Mouse (Mus musculus): Measurements from ENCODE around the gene A3galt2. TPM values are rescaled to one million over a fixed set of nuclear protein-coding genes. Genes with fewer than 3 reads are reported as not detected.

A3galt2 gene
- polyA plus RNA-seq, 1 experiment from 2014 or later = 0.27 TPM

- under 1% methylated on average over 44 of the region's 74 CpGs for WGBS
- ATAC-seq = peak; percentile 10
- H3K4me1 ChIP-seq (ENCODE audit: control insufficient read depth, insufficient read depth, low read length) = peaks cover 27% of the 10 kb centered on the region
These were observed 50.2 kb downstream of the A3galt2 start for GRCm38 (mm10) chr4:128805150-128806042.

GRCm38 (mm10) chr4:128806043-128806826 lies 51.1 kb downstream of the A3galt2 start, which contains the start of gene Zfp362:
TSS of gene Zfp362 (minus strand) at chr4:128806045.
- Histone ChIP-seq H3K9ac (ENCODE audit: low read length) (peak within 1 kb of the TSS; percentile 98), H3K4me3 (ENCODE audit: low read depth, low read length) (peak within 1 kb of the TSS; percentile 72), H3K27me3 (replicated peaks; ENCODE audit: control insufficient read depth, insufficient read depth, low read length) (no peaks in the 10 kb centered on the region), H3K9me3 (replicated peaks; ENCODE audit: control insufficient read depth, low read length) (no peaks in the 10 kb centered on the region), H3K4me1 (ENCODE audit: control insufficient read depth, insufficient read depth, low read length) (peaks cover 24% of the 10 kb centered on the region), H3K4me2 (ENCODE audit: low read length) (peak within 1 kb of the TSS; percentile 74), H3K36me3 (ENCODE audit: control insufficient read depth, insufficient read depth, low read length) (no peaks in the 10 kb centered on the region), H3K27ac (ENCODE audit: low read depth, low read length) (peak within 1 kb of the TSS; percentile 97)
- WGBS = under 1% methylated on average over 47 of the region's 111 CpGs
- DNase-seq (ENCODE audit: low spot score) (peak; percentile 69), ATAC-seq (peak; percentile 65)

More at GRCm38 (mm10) chr4:128805150-128806042, 50.2 kb downstream of the A3galt2 start:
- Histone ChIP-seq H3K27me3 (replicated peaks; ENCODE audit: control insufficient read depth, insufficient read depth, low read length) (no peaks in the 10 kb centered on the region), H3K36me3 (ENCODE audit: control insufficient read depth, insufficient read depth, low read length) (no peaks in the 10 kb centered on the region), H3K9ac (ENCODE audit: low read length) (peak overlapping the region; percentile 98), H3K4me2 (ENCODE audit: low read length) (peak overlapping the region; percentile 74), H3K9me3 (replicated peaks; ENCODE audit: control insufficient read depth, low read length) (no peaks in the 10 kb centered on the region), H3K4me3 (ENCODE audit: low read depth, low read length) (peak overlapping the region; percentile 72), H3K27ac (ENCODE audit: low read depth, low read length) (peak overlapping the region; percentile 97)
- peak; percentile 65 for DNase-seq (ENCODE audit: low spot score)

GRCm38 (mm10) chr4:128806827-128807179 lies 51.6 kb downstream of the A3galt2 start:
- Histone ChIP-seq H3K4me2 (ENCODE audit: low read length) (peak overlapping the region; percentile 74), H3K36me3 (ENCODE audit: control insufficient read depth, insufficient read depth, low read length) (no peaks in the 10 kb centered on the region), H3K9ac (ENCODE audit: low read length) (peak overlapping the region; percentile 98), H3K4me3 (ENCODE audit: low read depth, low read length) (peak overlapping the region; percentile 72), H3K4me1 (ENCODE audit: control insufficient read depth, insufficient read depth, low read length) (peaks cover 26% of the 10 kb centered on the region), H3K27ac (ENCODE audit: low read depth, low read length) (peak overlapping the region; percentile 97), H3K9me3 (replicated peaks; ENCODE audit: control insufficient read depth, low read length) (no peaks in the 10 kb centered on the region), H3K27me3 (replicated peaks; ENCODE audit: control insufficient read depth, insufficient read depth, low read length) (no peaks in the 10 kb centered on the region)
- DNase-seq (ENCODE audit: low spot score) = peak; percentile 75
- WGBS = under 1% methylated on average over 14 of the region's 15 CpGs
- ATAC-seq = peak; percentile 57

GRCm38 (mm10) chr4:128811382-128812056 lies 56.4 kb downstream of the A3galt2 start:
- Histone ChIP-seq H3K9me3 (replicated peaks; ENCODE audit: control insufficient read depth, low read length) (no peaks in the 10 kb centered on the region), H3K4me1 (ENCODE audit: control insufficient read depth, insufficient read depth, low read length) (peaks cover 10% of the 10 kb centered on the region), H3K36me3 (ENCODE audit: control insufficient read depth, insufficient read depth, low read length) (no peaks in the 10 kb centered on the region), H3K9ac (ENCODE audit: low read length) (peak overlapping the region; percentile 72), H3K27me3 (replicated peaks; ENCODE audit: control insufficient read depth, insufficient read depth, low read length) (no peaks in the 10 kb centered on the region), H3K4me2 (ENCODE audit: low read length) (peak overlapping the region; percentile 67), H3K4me3 (ENCODE audit: low read depth, low read length) (peak overlapping the region; percentile 46), H3K27ac (ENCODE audit: low read depth, low read length) (peak overlapping the region; percentile 39; the same call in 1 of the 2 replicates)
- DNase-seq (ENCODE audit: low spot score) (peak; percentile 95), ATAC-seq (peak; percentile 93)
- 15% methylated on average over 16 of the region's 16 CpGs for WGBS

- H3K27me3 ChIP-seq (replicated peaks; ENCODE audit: control insufficient read depth, insufficient read depth, low read length) = no peaks in the 10 kb centered on the region
- DNase-seq (ENCODE audit: low spot score) (no peak), ATAC-seq (no peak)
- WGBS = 72% methylated on average over 7 of the region's 7 CpGs
- H3K9ac ChIP-seq (ENCODE audit: low read length) = no peak overlapping the region
- H3K27ac ChIP-seq (ENCODE audit: low read depth, low read length) = no peak overlapping the region
- no peak overlapping the region for H3K4me2 ChIP-seq (ENCODE audit: low read length)
- H3K4me1 ChIP-seq (ENCODE audit: control insufficient read depth, insufficient read depth, low read length) = peaks cover 5% of the 10 kb centered on the region
- no peaks in the 10 kb centered on the region for H3K9me3 ChIP-seq (replicated peaks; ENCODE audit: control insufficient read depth, low read length)
- no peaks in the 10 kb centered on the region for H3K36me3 ChIP-seq (ENCODE audit: control insufficient read depth, insufficient read depth, low read length)
- H3K4me3 ChIP-seq (ENCODE audit: low read depth, low read length) = no peak overlapping the region
These were observed 61.8 kb downstream of the A3galt2 start for GRCm38 (mm10) chr4:128817011-128817410.

Other genes starting within 250 kb of the A3galt2 start
- gene Zscan20, start 145.3 kb upstream of the A3galt2 start, polyA plus RNA-seq (2014; fragmentation: Nextera tagmentation; extraction: Ambion mirVana) = 3.3 and 4.2 TPM in 2 replicates
- gene Tlr12, start 136.7 kb upstream of the A3galt2 start, polyA plus RNA-seq (2014; fragmentation: Nextera tagmentation; extraction: Ambion mirVana) = 0.83 and 0.91 TPM in 2 replicates
- gene Phc2, start 100.7 kb upstream of the A3galt2 start, polyA plus RNA-seq (2014; fragmentation: Nextera tagmentation; extraction: Ambion mirVana) = 33.1 and 35.3 TPM in 2 replicates
- 26.1 and 31.3 TPM in 2 replicates for gene Zfp362, start 50.7 kb downstream of the A3galt2 start, polyA plus RNA-seq (2014; fragmentation: Nextera tagmentation; extraction: Ambion mirVana)
- 9.3 and 10.5 TPM in 2 replicates for gene Trim62, start 128.2 kb downstream of the A3galt2 start, polyA plus RNA-seq (2014; fragmentation: Nextera tagmentation; extraction: Ambion mirVana)
- gene Azin2, start 207.1 kb downstream of the A3galt2 start, polyA plus RNA-seq (2014; fragmentation: Nextera tagmentation; extraction: Ambion mirVana) = 10.6 and 11.7 TPM in 2 replicates
- gene Ak2, start 236.6 kb downstream of the A3galt2 start, polyA plus RNA-seq (2014; fragmentation: Nextera tagmentation; extraction: Ambion mirVana) = 89.2 and 93.6 TPM in 2 replicates